Mouse (Mus musculus) cerebellum, postnatal 36 days (tissue): ENCODE results near the gene Cttn.

ENCODE experiments used
- DNase-seq, 2 experiments: peaks; one replicate each; pipeline ENCODE4 v3.0.0; 2021 to 2022; ENCODE audit warnings: mixed read lengths in 2 of 2

The Cttn gene

GRCm38 (mm10) chr7:144387537-144387936, 83.3 kb downstream of the Cttn start:
- no peak for DNase-seq
